Mouse (Mus musculus) left cerebral cortex, postnatal 10 days (tissue): ENCODE measurements around the gene Rab26. TPM values are rescaled to one million over a fixed set of nuclear protein-coding genes. Genes with fewer than 3 reads are reported as not detected.

Experiments used
- DNase-seq, 2 experiments: peaks; one replicate each; pipeline ENCODE4 v3.0.0; 2021 to 2022; ENCODE audit warnings: low spot score in 2 of 2, mixed read lengths in 1 of 2; ENCODE audit errors: extremely low spot score in 1 of 2
- intact Hi-C: fragments of 180-260 bp; cut with DNase I; formaldehyde crosslinking; loops from one replicate; pipeline ENCODE4 v1.15.1; 2025
- total RNA-seq, 2 experiments: library from RNA; stranded (reverse); gene quantifications; 2 replicates each; pipeline ENCODE4 v1.2.3; 2021

The Rab26 gene
- 10 to 100 TPM; 22.6 to 29.8 TPM for total RNA-seq

DNA sequence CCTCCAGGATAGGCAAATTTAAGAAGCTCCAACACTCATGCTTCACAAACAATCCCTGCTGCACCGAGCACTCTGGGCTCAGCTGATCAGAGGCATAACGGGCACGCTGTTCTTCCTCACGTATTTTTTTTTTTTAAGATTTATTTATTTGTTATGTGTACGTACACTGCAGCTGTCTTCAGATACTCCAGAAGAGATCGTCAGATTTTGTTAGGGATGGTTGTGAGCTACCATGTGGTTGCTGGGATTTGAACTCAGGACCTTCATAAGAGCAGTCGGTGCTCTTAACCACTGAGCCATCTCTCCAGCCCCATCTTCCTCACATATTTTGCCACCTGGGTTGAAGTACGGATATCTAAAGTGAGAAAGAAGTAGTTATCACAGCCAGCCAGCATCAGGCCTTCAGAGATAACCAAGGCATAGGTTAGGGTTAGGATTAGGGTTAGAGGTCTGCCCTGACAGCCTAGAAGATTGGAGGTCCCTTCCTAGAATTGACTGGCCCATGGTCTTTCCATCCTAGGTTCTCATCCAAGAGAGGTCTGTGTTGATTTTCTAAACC lies at the start of gene Rab26:
TSS of gene Rab26 (minus strand) at position 51 of the 559 bp plus-strand sequence.
- no peak for DNase-seq
- intact Hi-C loops, result no loop called here

DNA sequence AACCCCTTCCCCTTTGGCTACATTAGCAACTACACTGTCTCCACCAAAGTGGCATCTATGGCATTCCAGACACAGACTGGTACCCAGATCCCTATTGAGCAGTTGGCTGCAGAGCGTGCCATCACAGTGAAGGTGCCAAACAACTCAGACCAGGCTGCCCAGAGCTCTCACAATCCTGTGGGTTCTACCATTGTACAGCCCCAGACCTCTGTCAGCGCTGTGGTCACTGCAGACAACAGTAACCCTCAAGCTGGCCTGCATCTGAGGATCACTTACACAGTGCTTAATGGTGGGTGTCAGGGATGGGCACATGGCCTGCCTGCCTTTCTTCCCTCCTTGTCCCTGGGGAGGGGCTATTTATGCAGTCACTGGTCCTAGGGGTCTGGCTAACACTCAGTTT lies 46.3 kb upstream of the Rab26 start:
- DNase-seq, result no peak
- intact Hi-C loops, result no loop called here

DNA sequence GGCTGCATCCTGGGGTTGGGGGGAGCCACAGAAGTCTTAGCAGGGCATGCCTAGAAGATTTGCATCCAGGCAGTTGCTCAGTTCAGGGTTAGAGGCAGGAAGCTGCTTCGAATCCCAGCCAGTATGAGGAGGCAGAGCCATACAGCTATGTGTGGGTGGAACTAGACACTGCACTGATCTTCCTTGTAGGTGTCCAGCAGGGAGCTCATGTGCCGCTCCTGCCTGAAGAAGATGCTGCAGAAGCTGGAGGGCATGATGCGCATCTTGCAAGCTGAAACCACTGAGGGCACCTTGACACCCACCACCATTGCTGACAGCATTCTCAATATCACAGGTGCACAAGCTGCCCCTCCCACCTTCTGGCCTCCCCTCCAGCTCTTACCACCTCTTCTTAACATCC lies 45.5 kb upstream of the Rab26 start:
- DNase-seq, result no peak
- intact Hi-C loops, result no loop called here

DNA sequence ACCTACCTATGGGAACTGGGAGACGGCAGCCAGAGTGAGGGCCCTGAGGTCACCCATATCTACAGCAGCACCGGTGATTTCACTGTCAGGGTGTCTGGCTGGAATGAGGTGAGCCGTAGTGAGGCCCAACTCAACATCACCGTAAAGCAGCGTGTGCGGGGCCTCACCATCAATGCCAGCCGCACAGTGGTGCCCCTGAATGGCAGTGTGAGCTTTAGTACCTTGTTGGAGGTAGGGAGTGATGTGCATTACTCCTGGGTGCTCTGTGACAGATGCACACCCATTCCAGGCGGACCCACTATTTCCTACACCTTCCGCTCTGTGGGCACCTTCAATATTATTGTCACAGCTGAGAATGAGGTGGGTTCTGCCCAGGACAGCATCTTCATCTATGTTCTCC lies 39.8 kb upstream of the Rab26 start:
- intact Hi-C loops, result no loop called here
- peak in 1 of 2 experiments; percentile 21 for DNase-seq

DNA sequence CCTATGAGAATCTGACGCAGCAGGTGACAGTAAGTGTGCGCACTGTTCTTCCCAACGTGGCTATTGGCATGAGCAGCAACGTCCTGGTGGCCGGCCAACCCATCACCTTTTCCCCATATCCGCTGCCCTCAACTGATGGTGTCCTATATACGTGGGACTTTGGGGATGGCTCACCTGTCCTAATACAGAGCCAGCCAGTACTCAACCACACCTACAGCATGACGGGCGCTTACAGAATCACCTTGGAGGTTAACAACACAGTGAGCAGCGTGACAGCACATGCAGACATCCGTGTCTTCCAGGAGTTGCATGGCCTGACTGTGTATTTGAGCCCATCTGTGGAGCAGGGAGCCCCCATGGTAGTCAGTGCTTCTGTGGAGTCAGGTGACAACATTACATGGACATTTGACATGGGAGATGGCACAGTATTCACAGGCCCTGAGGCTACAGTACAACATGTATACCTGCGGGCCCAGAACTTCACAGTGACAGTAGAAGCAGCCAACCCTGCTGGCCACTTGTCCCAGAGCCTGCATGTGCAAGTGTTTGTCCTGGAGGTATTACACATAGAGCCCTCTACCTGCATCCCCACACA lies 38.7 kb upstream of the Rab26 start:
- DNase-seq, result peak in 1 of 2 experiments; percentile 18
- intact Hi-C loops, result no loop called here

DNA sequence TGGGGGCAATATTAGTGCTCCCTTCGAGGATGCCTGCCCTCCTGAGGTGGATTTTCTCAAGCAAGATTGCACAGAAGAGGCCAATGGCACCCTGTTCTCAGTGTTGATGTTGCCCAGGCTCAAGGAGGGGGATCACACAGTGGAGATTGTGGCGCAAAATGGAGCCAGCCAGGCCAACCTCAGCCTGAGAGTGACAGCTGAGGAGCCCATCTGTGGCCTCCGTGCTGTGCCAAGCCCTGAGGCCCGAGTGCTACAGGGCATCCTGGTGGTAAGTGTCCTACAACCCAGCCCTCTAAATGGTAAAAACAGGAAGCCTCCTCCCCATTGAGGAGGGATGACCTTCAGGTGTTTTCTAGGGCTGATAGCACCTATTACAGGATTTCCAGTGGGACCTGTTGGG lies 35.8 kb upstream of the Rab26 start:
- intact Hi-C loops, result no loop called here
- no peak for DNase-seq

DNA sequence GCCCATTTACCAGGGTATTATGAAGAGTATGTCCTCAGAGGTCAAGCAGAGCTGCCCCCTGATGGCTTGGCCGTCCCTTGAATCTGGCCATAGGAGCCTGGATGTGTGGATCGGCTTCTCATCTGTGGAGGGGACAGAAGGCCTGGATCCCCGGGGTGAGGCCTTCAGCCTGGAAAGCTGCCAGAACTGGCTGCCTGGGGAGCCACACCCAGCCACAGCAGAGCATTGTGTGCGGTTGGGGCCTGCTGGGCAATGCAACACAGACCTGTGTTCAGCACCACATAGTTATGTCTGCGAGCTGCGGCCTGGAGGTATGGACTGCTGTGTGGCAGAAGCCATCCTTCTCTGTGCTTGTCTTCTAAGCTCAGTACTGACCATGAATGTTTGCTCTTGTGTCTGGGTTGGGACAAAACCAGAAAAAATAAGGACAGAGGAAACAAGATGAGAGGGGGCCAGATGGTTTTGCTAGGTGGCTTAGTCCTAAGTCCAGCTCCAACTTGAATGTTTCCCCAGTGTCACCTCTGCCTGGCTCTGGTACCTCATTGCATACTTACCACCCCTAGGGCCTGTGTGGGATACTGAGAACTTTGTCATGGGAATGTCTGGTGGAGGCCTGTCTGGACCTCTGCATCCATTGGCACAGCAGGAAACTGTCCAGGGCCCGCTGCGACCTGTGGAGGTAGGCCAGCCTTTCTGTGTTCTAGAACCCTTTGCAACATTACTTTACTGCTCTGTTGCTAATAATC lies 33.2 kb upstream of the Rab26 start:
- DNase-seq, result peak in 1 of 2 experiments; percentile 66
- intact Hi-C loops, result no loop called here

DNA sequence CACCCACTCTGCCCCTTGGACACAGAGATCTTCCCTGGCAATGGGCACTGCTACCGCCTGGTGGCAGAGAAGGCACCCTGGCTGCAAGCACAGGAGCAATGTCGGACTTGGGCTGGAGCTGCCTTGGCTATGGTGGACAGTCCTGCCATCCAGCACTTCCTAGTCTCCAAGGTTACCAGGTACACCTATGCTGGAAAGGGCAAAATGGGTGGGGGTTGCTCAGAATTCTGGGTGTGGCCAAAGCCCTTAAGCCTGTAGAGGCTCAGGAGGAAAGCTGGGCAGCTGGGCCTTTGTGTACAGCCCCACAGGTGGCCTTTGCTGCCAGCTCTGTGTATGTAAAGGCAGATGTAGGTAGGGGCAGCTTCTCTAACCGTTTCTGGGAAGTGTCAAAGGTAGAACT lies 31.8 kb upstream of the Rab26 start:
- intact Hi-C loops, result no loop called here
- peak in 1 of 2 experiments; percentile 16 for DNase-seq

DNA sequence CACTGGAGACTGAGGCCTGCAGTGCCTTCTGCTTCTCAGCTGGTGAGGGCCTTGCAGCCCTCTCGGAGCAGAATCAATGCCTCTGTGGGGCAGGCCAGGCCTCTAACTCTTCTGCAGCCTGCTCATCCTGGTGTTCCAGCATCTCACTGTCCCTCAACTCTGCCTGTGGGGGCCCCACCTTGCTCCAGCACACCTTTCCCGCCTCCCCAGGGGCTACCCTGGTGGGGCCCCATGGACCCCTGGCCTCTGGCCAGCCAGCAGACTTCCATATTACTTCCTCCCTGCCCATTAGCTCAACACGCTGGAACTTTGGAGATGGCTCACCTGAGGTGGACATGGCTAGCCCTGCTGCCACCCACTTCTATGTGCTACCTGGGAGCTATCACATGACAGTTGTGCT lies 31.1 kb upstream of the Rab26 start:
- peak in 1 of 2 experiments; percentile 27 for DNase-seq
- intact Hi-C loops, result no loop called here

DNA sequence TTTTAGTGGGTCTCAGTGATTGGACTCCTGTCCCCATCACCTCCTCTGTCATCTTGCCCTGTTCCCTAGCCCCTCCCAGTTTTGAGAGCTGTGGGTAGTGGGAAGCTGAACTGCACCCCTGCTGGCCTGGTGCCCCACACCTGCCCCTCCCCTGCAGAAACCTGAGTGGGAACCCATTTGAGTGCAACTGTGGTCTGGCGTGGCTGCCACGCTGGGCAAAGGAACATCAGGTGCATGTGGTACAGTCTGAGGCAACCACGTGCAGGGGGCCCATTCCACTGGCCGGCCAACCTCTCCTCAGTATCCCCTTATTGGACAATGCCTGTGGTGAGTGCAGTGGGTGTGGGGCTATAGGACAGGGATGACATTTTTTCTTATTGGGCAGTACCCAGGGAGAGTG lies 30.4 kb upstream of the Rab26 start:
- intact Hi-C loops, result no loop called here

DNA sequence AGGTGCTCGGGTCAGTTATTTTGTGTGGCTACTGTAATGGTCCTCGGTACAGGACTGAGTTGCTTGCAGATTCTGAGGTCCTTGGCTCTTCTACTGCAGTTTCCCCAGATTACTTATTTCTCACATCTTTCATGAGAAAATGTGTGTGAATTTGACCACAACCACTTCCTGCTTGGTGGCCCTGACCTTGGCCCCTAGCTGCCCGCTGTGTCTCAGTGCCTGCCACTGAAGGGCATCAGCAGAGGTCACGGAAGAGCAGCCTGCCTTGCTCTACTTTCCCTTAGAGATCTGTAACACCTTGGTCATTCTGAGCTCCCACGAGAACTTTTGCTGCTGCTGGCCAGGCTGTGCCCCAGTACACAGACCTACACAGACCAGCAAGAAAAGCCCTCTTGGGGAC lies 29.6 kb upstream of the Rab26 start:
- DNase-seq, result peak in 1 of 2 experiments; percentile 11
- intact Hi-C loops, result no loop called here

More for the DNA sequence above, 30.4 kb upstream of the Rab26 start:
- peak in 1 of 2 experiments; percentile 27 for DNase-seq

DNA sequence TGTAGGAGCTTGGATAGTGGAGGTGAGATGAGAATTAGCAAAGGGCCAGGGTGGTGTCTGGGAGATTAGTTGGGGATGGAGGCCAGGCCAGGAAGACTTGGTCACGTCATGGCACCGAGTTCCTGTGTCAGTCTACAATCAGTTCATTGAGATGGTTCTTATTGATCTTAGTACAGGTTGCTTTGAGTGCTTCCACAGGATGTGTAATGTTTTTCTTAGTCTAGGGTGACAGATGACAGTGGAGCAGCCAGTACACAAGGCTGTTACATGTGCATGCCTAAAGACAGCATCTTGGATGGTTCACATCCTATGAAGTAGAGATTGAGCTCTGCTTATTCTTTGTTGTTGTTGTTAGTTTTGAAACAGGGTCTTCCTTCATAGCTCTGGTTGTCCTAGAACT lies 27.6 kb upstream of the Rab26 start:
- DNase-seq, result no peak
- intact Hi-C loops, result no loop called here

DNA sequence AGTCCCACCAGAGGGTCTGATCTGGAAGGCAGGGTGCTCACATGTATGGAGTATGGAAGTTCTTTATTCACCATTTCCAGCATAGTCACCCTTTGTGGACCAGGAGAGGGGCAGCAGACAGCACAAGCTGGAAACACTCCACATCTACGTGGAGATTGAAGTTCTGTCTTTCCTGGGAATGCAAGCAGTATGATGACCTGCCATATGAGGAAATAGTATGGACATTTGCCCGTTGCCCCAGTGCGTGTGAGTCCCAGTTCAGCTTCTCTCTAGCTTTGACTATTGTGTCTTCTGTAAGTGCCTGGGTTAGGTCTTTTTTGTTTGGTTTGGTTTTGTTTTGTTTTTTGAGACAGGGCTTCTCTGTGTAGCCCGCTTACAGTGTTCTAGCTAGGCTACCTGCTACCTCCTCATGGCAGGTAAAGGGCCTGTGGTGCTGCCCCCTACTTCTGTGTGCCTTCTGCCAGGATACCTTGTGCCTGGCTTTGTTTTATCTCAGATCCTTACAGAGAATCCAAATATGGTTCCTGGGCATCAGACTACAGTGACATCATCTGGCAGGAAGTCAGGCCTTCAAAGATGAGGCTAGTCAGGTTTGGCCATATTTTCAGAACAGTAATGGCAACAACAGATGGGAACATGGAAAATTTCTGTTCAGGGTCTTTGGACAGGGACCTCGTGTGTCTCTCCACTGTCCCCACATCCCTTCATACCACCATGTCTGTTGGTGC lies 26.5 kb upstream of the Rab26 start:
- intact Hi-C loops, result no loop called here
- DNase-seq, result peak in 1 of 2 experiments; percentile 17

DNA sequence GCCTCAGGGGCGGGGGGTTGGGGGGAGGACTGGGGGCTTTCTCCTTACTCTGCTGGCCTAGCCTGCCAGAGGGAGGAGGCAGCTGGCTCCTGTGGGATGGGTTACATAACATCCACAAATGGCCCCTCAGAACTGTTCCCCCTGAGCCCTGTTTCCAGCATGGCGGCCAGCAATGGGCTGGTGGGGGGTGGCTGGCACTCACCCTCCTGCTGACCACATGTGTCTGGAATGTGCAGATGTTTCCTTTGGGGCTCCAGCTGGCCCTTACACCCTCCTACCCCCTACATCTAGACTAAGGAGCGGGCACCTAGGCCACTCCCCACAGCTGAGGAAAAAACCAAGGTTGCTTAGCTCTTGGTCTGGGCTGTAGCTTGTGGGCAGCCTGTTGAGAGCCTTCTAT lies 25.1 kb upstream of the Rab26 start:
- intact Hi-C loops, result no loop called here

DNA sequence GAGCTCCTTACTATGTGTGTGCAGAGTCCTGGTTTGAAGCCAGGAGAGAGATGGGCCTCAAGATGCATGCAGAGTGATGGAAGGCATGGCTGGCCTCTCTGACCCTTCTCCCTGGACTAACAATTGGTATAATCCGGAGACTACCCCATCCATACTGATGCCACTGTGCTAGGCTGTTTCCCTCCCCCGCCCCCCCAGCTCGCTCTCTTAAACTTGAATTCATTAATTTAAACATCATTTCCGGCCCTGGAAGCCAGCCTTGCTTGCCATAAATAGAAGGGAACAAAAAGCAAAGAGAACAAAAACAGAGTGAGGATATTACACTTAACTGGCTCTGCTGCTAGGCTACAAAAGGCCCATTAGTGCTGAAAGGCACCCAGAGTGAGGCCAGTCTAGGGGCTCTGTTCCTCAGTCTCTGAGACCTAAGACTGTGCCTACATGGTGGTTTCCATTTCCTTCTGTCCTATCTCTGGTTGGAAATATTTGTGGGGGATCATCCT lies 24.6 kb upstream of the Rab26 start:
- DNase-seq, result peak in 1 of 2 experiments; percentile 21
- intact Hi-C loops, result no loop called here

More for the DNA sequence above, 25.1 kb upstream of the Rab26 start:
- peak in 1 of 2 experiments; percentile 45 for DNase-seq

DNA sequence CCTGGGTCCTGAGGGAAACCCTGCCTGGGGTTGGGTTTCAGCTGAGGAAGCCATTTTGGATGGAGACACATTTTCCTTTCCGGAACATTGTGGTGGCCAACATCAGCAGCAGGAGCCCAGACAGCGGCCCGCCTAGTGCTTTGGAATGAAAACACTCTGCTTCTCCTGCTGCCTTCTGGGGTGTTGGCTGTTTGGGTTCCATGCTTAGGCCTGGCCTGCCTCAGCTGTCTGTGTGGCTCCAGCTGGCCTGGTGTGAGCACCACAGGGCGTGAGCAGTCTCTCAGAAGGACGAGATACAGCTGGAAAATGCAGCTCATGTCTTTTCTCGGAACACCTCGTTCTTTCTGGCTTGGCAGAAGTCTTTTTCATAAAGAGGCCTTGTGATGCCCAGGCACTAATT lies 23.1 kb upstream of the Rab26 start:
- intact Hi-C loops, result no loop called here
- peak in 1 of 2 experiments; percentile 25 for DNase-seq

DNA sequence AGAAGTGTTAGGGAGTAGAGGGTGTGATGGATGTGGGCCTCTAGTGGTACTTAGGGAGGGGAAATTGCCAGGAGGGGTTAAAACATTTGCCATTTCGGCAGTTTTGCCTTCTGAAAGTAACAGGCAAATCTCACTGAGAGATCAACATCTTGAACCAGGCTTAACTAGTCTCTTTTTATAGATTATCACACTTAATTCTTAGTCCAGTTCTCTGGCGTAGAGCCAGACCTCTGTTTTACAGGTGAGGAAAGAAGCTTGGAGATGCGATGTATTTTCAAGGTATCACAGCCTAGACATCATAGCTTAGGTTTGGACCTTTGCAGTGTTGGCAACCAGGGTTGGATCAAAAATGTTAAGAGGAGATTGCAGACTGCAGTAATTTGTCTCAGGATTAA lies 17.0 kb upstream of the Rab26 start:
- intact Hi-C loops, result no loop called here
- peak in 1 of 2 experiments; percentile 23 for DNase-seq

DNA sequence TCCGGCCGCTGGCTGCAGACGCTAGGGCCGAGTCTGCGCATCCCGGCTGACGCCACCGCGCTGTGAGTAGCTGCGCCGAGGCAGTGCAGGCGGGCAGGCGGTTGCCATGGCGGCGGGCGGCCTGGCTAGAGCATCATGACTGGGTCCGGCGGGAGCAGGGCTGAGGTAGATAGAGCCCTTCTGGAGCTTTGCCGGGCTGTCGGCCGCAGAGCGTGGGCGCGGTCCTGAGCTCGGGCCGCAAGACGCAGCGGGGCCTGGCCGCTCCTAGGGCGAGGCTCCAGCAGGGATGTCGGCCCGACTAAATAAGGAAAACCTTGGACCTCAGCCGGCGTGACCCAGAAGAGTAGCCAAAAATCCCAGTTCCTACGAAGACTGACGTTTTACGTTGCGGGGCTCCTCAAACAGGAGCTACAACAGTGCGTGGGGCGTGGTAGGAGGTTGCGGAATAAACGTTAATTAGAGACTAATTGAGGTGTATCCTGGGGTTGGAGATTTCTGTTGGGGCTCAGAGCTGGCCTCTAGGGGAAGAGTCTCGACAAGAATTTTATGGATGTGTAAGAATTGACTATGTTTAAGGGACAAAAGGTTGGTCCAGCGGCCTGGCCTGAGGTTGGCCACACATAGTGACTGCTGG lies 16.5 kb upstream of the Rab26 start:
- intact Hi-C loops, result no loop called here
- DNase-seq, result peak; percentile 75 to 91
